Mouse (Mus musculus) lung, adult 2 months (tissue): ENCODE results near the gene Hoxd9.

ENCODE experiments used
- CTCF ChIP-seq: fragments of 200-500 bp; IDR thresholded peaks from 2 replicates; pipeline ENCODE4 v1.5.1; 2011; ENCODE audit warnings: mild to moderate bottlenecking, low read length, control low read depth; ENCODE audit not compliant: insufficient read depth
- POLR2A ChIP-seq: fragments of 200-500 bp; IDR thresholded peaks from 2 replicates; pipeline ENCODE4 v1.6.1; 2011; ENCODE audit warnings: low read depth, mild to moderate bottlenecking, control low read depth, low read length, borderline replicate concordance; ENCODE audit errors: extremely low read depth

GRCm38 (mm10) chr2:74674881-74675665 lies 22.5 kb upstream of the Hoxd9 start, which contains the start of gene Hoxd12:
- TF ChIP-seq POLR2A (no peak), CTCF (no peak)
